Mouse (Mus musculus) bone marrow, adult 2 months (tissue): ENCODE results near the gene Mrpl22. TPM values are rescaled to one million over a fixed set of nuclear protein-coding genes. Genes with fewer than 3 reads are reported as not detected.
"Not testable (repeated sequence)": the region's sequence is repeated elsewhere in the genome, so short reads cannot be mapped to it uniquely, and the experiment has no call there.

Source experiments
- H3K27ac ChIP-seq: fragments of 200-500 bp; 2 replicates; pipeline ENCODE4 v1.5.1; 2012; ENCODE audit warnings: low read depth, mild to moderate bottlenecking, control low read depth, inconsistent platforms, low read length; ENCODE audit not compliant: control insufficient read depth, poor library complexity, insufficient read depth
- H3K4me1 ChIP-seq: fragments of 200-500 bp; 2 replicates; pipeline ENCODE4 v1.6.1; 2011; ENCODE audit warnings: low read length; ENCODE audit not compliant: control insufficient read depth, insufficient read depth
- H3K4me3 ChIP-seq: fragments of 200-500 bp; replicated peaks from 2 replicates; pipeline ENCODE3; 2011; ENCODE audit warnings: mild to moderate bottlenecking, low read depth, low read length, control low read depth; ENCODE audit not compliant: control insufficient read depth
- CTCF ChIP-seq: fragments of 200-500 bp; IDR thresholded peaks from 2 replicates; pipeline ENCODE4 v1.5.1; 2011; ENCODE audit warnings: low read length, control low read depth; ENCODE audit not compliant: control insufficient read depth, insufficient read depth
- POLR2A ChIP-seq: fragments of 200-500 bp; IDR thresholded peaks from 2 replicates; pipeline ENCODE4 v1.6.1; 2011; ENCODE audit warnings: low read depth, mild to moderate bottlenecking, control low read depth, low read length, borderline replicate concordance; ENCODE audit not compliant: control insufficient read depth
- WGBS: fragments of 180-500 bp; shearing (Covaris S2); methylation state at CpG from one replicate; pipeline ENCODE4 v1.1.7; 2018; 5-methylcytosine and 5-hydroxymethylcytosine counted together
- polyA plus RNA-seq: library from polyadenylated mRNA; stranded (reverse); fragments of >200 nt; gene quantifications from 2 replicates; pipeline ENCODE4 v1.2.4, GENCODE M21; 2011; ENCODE audit warnings: low replicate concordance; ENCODE audit not compliant: missing spikeins, insufficient read depth, insufficient read length

The Mrpl22 gene
- polyA plus RNA-seq, 1 experiment: 28.3 TPM

DNA sequence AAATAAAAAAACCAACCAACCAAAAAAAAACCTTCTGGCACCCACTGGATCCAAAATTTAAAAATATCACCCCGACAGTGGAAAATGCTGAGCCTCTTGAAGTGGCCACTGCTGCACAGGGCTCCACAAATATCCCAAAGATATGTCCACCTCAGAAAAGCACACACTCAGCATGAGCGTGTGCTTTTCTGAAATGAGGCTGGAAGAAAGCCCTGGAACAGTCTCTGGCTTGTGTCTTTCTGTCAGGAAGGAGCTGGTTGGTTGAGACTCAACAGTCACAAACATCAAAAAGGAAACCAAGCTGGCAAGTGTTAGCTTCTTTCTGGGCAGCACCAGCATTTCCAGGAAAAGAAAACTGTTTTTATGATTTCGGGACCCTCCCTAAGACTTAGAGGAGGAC lies 21.9 kb downstream of the Mrpl22 start:
- Histone ChIP-seq H3K4me1 (no peaks in the 10 kb centered on the region), H3K4me3 (no peak overlapping the region), H3K27ac (no peak overlapping the region)
- TF ChIP-seq CTCF (no peak), POLR2A (no peak)
- 38% methylated on average over 3 of the region's 3 CpGs for WGBS

DNA sequence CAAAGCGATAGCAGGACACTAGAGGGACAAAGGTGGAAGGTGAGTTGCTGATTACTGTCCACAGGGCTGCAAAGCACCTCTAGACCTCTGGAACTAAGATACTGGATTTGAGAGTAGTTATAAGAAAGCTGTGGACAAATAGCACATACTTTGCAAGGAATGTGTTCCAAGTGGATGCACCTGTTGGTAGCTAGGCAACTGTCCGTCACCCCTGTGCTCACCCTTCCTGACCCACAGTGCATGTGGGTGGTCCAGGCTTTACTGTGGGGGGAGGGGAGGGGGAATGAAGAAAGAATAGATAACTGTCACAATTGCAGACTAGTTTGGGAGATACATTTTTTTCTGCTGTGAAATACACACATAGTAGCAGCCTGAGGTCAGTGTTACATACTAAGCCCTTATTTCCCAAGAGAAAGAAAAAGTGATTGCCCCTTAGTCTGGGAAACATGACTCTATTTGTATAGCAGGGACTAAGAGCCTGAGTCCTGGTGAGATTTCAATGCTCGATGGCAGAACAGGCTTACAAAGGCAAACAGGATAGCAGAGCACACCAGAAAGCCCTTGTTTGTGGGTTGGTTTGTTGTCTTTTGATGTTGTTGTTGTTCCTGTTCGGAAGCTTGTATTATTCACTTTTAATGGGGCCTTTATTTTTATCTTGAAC lies 22.5 kb downstream of the Mrpl22 start:
- H3K4me1 ChIP-seq: no peaks in the 10 kb centered on the region
- TF ChIP-seq CTCF: no peak
- no peak for TF ChIP-seq POLR2A
- WGBS: 69% methylated on average over 4 of the region's 4 CpGs
- H3K4me3 ChIP-seq: no peak overlapping the region
- H3K27ac ChIP-seq: no peak overlapping the region

DNA sequence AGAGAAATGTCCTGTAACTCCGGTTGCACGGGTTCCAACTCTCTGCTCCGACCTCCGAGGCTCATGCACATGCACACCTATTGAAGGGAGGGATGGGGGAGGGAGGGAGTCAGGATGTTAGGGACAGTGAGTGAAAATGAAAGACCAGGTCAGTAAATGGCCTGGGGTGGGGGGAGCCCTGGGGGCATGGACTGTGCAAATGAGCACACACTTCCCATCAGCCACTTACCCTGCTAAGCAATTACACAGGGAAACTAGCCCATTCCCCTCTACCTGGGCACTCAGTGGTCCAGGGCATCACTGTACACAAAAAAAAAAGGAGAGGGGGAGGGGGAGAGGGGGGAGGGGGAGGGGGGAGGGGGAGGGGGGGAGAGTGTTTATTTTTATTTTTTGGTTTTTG lies 27.2 kb downstream of the Mrpl22 start:
- no peaks in the 10 kb centered on the region; the same call in 1 of the 2 replicates for H3K4me1 ChIP-seq
- 82% methylated on average over 4 of the region's 4 CpGs for WGBS
- no peak overlapping the region for H3K4me3 ChIP-seq
- TF ChIP-seq CTCF: no peak
- no peak for TF ChIP-seq POLR2A
- no peak overlapping the region for H3K27ac ChIP-seq

DNA sequence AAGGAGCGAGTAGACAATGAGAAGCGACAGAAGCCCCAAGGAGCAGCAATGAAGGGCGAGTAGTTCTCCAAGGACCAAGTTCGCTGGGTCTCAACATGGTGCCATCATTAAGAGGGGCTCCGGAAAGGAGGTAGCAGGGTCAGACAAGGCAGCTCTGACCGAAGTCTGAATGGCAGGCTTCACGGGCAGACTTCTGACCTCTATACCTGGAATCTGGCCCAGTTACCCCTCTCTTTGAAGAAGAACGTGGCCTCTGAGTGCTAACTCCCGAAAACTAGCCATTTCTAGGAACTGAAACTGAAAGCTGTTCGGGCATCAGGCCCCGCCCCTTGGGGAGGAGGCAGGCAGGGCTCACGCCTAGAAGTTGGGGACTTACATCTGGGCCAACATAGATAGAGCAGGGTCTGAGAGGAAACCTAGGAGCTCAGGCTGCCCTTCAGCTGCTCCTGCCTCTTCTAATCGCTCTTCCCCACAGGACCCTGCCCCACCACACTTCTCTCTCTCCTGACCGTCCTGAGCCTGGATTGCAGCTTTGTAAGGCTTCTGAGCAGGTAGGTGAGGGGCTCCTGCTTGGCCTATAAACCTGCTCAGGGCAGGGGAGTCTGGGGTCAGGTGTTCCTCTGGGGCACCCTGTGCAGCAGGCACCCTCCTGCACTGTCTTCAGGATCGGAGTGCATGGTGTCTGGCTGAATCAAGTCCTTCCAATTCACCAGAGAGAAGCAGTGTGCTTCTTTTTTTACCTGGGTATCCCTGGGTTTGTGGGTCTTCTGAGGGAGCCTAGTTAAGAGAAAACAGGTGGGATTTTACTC lies 28.0 kb downstream of the Mrpl22 start, which contains the start of the genes Igtp and Irgm2:
TSS of gene Igtp (plus strand) at position 328 of the 809 bp plus-strand sequence.
TSS of gene Irgm2 (plus strand) at position 390 of the 809 bp plus-strand sequence.
- under 1% methylated on average over 14 of the region's 15 CpGs for WGBS
- Histone ChIP-seq H3K27ac (peak within 1 kb of the TSS; percentile 93), H3K4me3 (peak within 1 kb of the TSS; percentile 96)
- not testable (repeated sequence) for H3K4me1 ChIP-seq

DNA sequence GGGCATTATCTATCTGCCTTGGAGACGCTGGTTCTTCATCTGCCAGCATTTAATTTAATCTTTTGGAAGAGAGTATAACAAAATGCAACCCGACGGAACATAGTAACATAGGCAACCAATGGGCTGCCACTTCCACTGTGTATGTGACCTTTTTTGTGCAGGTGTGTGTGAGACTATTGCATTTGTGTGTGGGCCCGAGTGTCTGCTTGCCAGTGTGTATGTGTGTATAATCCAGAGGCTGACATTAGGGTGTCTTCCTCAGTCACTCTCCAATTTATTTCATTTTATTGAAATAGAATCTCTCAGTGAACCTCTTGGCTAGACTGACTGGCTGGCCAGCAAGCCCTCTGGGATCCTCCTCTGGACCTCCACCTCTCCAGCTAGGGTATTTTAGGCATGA lies 28.8 kb downstream of the Mrpl22 start:
- Histone ChIP-seq H3K4me1 (no peaks in the 10 kb centered on the region; the same call in 1 of the 2 replicates), H3K4me3 (peak overlapping the region; percentile 43), H3K27ac (no peak overlapping the region)
- TF ChIP-seq POLR2A: no peak
- TF ChIP-seq CTCF: no peak
- WGBS: 30% methylated on average over 4 of the region's 4 CpGs

DNA sequence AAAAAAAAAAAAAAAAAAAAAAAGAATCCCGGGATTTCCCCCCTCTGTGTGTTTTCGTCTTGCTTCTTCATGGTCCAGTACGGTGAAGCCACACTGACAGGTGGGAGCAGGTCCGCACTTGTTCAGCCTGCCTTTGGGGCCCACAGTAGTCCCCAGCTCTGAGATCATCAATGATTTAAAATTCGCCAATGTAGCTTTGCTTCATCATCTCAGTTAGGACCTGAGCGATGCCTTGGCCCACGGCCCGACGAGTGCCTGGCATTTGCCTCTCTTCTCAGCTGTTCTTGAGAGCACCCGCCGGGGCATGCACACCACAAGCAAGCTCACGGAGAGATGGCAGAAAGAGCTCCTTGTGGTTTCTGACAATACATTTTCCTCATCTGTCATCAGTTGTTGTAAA lies 29.6 kb downstream of the Mrpl22 start:
- no peaks in the 10 kb centered on the region; the same call in 1 of the 2 replicates for H3K4me1 ChIP-seq
- no peak overlapping the region for H3K27ac ChIP-seq
- TF ChIP-seq POLR2A (no peak), CTCF (no peak)
- 35% methylated on average over 12 of the region's 12 CpGs for WGBS
- H3K4me3 ChIP-seq: peak overlapping the region; percentile 17

DNA sequence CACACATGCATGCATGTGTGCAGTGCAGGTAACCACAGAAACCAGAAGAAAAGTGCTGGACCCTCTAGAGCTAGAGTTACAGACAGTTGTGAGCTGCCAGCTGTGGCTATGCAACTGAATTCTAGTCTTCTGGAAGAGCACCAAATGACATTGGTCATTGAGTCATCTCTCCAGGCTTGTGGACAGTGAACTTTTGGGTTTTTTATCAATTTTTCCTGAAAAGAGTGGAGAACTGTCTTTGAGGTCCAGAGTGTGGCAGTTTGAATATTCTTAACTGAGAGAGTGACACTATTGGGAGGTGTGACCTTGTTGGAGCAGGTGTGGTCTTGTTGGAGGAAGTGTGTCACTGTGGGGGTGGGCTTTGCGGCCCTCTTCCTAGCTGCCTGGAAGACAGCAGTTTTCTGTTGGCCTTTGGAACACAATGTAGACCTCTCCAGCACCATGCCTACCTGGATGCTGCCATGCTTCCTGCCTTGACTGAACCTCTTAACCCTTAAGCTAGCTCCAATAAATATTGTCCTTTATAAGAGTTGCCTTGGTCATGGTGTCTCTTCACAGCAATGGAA lies 38.9 kb downstream of the Mrpl22 start:
- 55% methylated on average over 1 of the region's 1 CpGs for WGBS
- no peak overlapping the region for H3K27ac ChIP-seq
- H3K4me1 ChIP-seq: peaks cover 7% of the 10 kb centered on the region; the same call in 1 of the 2 replicates
- no peak overlapping the region for H3K4me3 ChIP-seq
- TF ChIP-seq CTCF (no peak), POLR2A (no peak)

DNA sequence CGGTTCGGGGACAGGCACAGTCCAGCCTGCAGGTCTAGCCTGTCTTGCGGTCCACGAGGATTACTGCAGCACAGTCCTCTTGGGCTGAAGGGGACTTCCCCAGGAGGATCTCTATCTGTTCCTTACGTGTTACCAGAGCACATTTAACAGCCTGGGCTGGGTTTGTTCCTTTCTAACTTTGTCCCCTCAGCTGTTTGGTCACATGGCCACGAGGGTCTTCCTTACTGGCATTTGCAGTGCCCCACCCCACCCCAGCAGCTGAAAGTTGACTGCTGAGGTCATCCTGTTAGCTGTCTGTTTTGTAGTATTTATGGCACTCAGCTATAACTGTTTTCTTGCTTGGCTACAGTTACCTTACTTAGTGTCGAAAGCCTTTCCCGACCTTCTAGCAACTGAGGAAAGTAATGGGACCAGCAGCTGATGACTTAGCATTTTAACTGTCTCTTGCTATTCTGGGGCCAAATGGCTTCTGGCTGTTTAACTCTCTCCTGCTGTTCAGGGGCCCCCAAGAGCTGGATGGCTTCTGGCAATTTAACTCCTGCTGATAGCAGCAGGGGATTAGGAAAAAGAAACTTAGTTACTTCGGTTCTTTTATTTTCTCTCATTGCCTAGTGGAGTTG lies 39.7 kb downstream of the Mrpl22 start:
- 16% methylated on average over 9 of the region's 9 CpGs for WGBS
- peaks cover 7% of the 10 kb centered on the region; the same call in 1 of the 2 replicates for H3K4me1 ChIP-seq
- no peak for TF ChIP-seq POLR2A
- TF ChIP-seq CTCF: no peak
- no peak overlapping the region for H3K4me3 ChIP-seq
- no peak overlapping the region; the same call in 1 of the 2 replicates for H3K27ac ChIP-seq
